Mouse (Mus musculus): Measurements from ENCODE around the gene Slc35d3.

Slc35d3 gene

GRCm38 (mm10) chr10:19848928-19849770 lies 2.1 kb downstream of the Slc35d3 start:
- in situ Hi-C loops (cut with MboI; ENCODE audit: low pct_unique_long_range_greater_than_20kb in 1 of 2, low sequenced_read_pairs in 2 of 2, unreplicated experiment in 1 of 2) = no loop called here

GRCm38 (mm10) chr10:19839836-19840235 lies 11.4 kb downstream of the Slc35d3 start:
- in situ Hi-C loops (cut with MboI; ENCODE audit: low pct_unique_long_range_greater_than_20kb in 1 of 2, low sequenced_read_pairs in 2 of 2, unreplicated experiment in 1 of 2) = no loop called here

GRCm38 (mm10) chr10:19835887-19836710 lies 15.2 kb downstream of the Slc35d3 start:
- in situ Hi-C loops (cut with MboI; ENCODE audit: low pct_unique_long_range_greater_than_20kb in 1 of 2, low sequenced_read_pairs in 2 of 2, unreplicated experiment in 1 of 2) = no loop called here

GRCm38 (mm10) chr10:19834222-19834621 lies 17.0 kb downstream of the Slc35d3 start:
- in situ Hi-C loops (cut with MboI; ENCODE audit: low pct_unique_long_range_greater_than_20kb in 1 of 2, low sequenced_read_pairs in 2 of 2, unreplicated experiment in 1 of 2) = no loop called here

DNA sequence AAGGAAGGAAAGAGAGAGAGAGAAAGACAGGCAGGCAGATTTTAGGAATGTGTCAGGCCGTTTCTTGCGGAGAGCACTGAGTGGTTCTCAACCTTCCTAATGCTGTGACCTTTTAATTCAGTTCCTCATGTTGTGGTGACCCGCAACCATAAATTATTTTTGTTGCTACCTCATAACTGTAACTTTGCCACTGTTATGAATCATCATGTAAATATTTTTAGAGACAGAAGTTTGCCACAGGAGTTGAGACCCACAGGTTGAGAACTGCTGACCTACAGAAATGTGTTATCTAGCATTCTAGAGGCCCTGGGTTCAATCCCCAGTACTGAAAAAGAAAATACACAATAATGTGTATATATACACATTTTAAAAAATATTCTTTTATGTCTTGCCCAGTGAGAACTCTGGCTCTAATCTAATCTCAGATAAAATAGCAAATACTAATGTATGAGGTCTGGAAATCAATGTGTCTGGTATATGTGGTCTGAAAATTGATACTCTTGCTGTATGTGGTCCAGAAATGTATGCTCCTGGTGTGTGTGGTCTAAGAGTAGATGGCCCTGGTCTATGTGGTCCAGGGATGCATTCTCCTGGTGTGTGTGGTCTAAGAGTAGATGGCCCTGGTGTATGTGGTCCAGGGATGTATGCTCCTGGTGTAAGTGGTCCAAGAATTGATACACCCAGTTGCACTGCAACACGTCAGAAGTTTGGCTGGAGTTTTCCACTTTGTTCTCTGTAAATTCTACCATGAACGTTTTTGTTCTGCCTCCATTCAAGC lies 20.0 kb downstream of the Slc35d3 start:
- in situ Hi-C loops (cut with MboI; ENCODE audit: low pct_unique_long_range_greater_than_20kb in 1 of 2, low sequenced_read_pairs in 2 of 2, unreplicated experiment in 1 of 2) = no loop called here

GRCm38 (mm10) chr10:19820986-19821385 lies 30.3 kb downstream of the Slc35d3 start:
- in situ Hi-C loops (cut with MboI; ENCODE audit: low pct_unique_long_range_greater_than_20kb in 1 of 2, low sequenced_read_pairs in 2 of 2, unreplicated experiment in 1 of 2) = no loop called here

DNA sequence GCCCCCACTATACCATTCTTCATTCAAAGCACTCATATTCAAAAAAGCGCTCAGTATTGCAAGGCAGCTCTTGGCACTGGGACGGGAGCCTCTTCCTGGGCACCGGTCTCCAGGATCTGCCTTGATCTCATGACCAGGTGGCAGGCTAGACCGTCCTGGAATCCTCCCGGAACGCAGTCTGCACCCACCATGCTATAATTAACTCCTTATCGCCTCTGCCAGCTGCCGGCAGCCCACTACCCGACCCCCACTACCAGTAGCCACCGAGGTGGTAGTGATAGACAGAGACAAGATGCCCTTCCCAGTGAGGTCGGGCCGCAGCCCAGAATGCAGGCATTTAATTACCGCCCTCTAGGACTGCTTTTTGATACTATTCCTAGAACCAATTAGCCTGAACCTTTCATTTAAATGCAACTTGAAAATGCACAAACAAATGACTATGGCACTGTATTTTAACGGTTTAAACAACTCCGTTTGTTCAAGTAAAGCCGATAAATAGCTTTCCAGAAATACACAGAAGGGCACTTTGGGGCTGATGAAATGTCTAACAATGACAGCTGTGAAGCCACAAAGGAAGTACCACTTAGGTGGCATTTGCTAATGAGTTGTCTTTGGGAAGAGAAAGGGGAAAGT lies 32.4 kb downstream of the Slc35d3 start:
- in situ Hi-C loops (cut with MboI; ENCODE audit: low pct_unique_long_range_greater_than_20kb in 1 of 2, low sequenced_read_pairs in 2 of 2, unreplicated experiment in 1 of 2) = no loop called here

GRCm38 (mm10) chr10:19815371-19815770 lies 35.9 kb downstream of the Slc35d3 start:
- in situ Hi-C loops (cut with MboI; ENCODE audit: low pct_unique_long_range_greater_than_20kb in 1 of 2, low sequenced_read_pairs in 2 of 2, unreplicated experiment in 1 of 2) = no loop called here

GRCm38 (mm10) chr10:19811436-19812172 lies 39.7 kb downstream of the Slc35d3 start:
- in situ Hi-C loops (cut with MboI; ENCODE audit: low pct_unique_long_range_greater_than_20kb in 1 of 2, low sequenced_read_pairs in 2 of 2, unreplicated experiment in 1 of 2) = no loop called here

- in situ Hi-C loops (cut with MboI; ENCODE audit: low pct_unique_long_range_greater_than_20kb in 1 of 2, low sequenced_read_pairs in 2 of 2, unreplicated experiment in 1 of 2) = no loop called here
These were observed 46.5 kb downstream of the Slc35d3 start for GRCm38 (mm10) chr10:19804763-19805162.

DNA sequence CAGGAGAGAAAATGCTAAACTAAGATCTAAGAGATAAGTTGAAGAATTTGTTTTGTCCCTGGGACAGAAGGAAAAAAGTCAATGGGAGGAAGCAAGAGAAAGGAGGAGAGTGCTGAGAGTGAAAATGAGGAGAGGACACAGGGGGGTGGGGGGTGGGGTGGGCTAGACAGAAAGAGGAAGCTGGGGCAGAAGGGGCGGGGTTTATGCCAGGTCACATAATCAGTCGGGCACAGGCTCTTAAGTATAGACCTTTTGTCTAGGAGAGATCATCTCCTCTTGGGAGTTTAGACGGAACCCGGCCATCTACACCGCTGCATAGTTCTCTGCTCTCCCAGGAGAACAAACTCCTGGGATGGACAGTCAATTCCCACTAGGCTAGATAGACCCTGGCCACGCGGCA lies 48.3 kb downstream of the Slc35d3 start:
- in situ Hi-C loops (cut with MboI; ENCODE audit: low pct_unique_long_range_greater_than_20kb in 1 of 2, low sequenced_read_pairs in 2 of 2, unreplicated experiment in 1 of 2) = no loop called here
